Mouse (Mus musculus): ENCODE measurements around the gene Txndc5. TPM values are rescaled to one million over a fixed set of nuclear protein-coding genes. Genes with fewer than 3 reads are reported as not detected.

Gene Txndc5
- total RNA-seq, 2 experiments from 2014 or later: 8.6 to 11.7 TPM

GRCm38 (mm10) chr13:38527041-38527796 is 1.4 kb downstream of the Txndc5 start:
- ATAC-seq (replicated peaks; ENCODE audit: low FRiP score, poor library complexity, severe bottlenecking): no peak

- ATAC-seq (replicated peaks; ENCODE audit: low FRiP score, poor library complexity, severe bottlenecking): no peak
These were observed 2.5 kb downstream of the Txndc5 start for GRCm38 (mm10) chr13:38526116-38526515.

GRCm38 (mm10) chr13:38525261-38525660 is 3.4 kb downstream of the Txndc5 start:
- no peak for ATAC-seq (replicated peaks; ENCODE audit: low FRiP score, poor library complexity, severe bottlenecking)

GRCm38 (mm10) chr13:38523231-38523630 is 5.4 kb downstream of the Txndc5 start:
- ATAC-seq (replicated peaks; ENCODE audit: low FRiP score, poor library complexity, severe bottlenecking): no peak

GRCm38 (mm10) chr13:38522056-38522654 is 6.5 kb downstream of the Txndc5 start:
- ATAC-seq (replicated peaks; ENCODE audit: low FRiP score, poor library complexity, severe bottlenecking): no peak

- no peak for ATAC-seq (replicated peaks; ENCODE audit: low FRiP score, poor library complexity, severe bottlenecking)
These were observed 8.3 kb downstream of the Txndc5 start for GRCm38 (mm10) chr13:38520299-38520698.

- ATAC-seq (replicated peaks; ENCODE audit: low FRiP score, poor library complexity, severe bottlenecking): no peak
These were observed 12.0 kb downstream of the Txndc5 start for GRCm38 (mm10) chr13:38516582-38516981.

- ATAC-seq (replicated peaks; ENCODE audit: low FRiP score, poor library complexity, severe bottlenecking): no peak
These were observed 12.8 kb downstream of the Txndc5 start for GRCm38 (mm10) chr13:38515845-38516244.

- no peak for ATAC-seq (replicated peaks; ENCODE audit: low FRiP score, poor library complexity, severe bottlenecking)
These were observed 13.2 kb downstream of the Txndc5 start for GRCm38 (mm10) chr13:38515431-38515830.

- no peak for ATAC-seq (replicated peaks; ENCODE audit: low FRiP score, poor library complexity, severe bottlenecking)
These were observed 14.7 kb downstream of the Txndc5 start for GRCm38 (mm10) chr13:38513921-38514320.

- ATAC-seq (replicated peaks; ENCODE audit: low FRiP score, poor library complexity, severe bottlenecking): no peak
These were observed 16.6 kb downstream of the Txndc5 start for GRCm38 (mm10) chr13:38511979-38512378.

- ATAC-seq (replicated peaks; ENCODE audit: low FRiP score, poor library complexity, severe bottlenecking): no peak
These were observed 18.8 kb downstream of the Txndc5 start for GRCm38 (mm10) chr13:38509681-38510341.

- no peak for ATAC-seq (replicated peaks; ENCODE audit: low FRiP score, poor library complexity, severe bottlenecking)
These were observed 21.7 kb downstream of the Txndc5 start for GRCm38 (mm10) chr13:38506936-38507335.

GRCm38 (mm10) chr13:38506320-38506719 is 22.3 kb downstream of the Txndc5 start:
- no peak for ATAC-seq (replicated peaks; ENCODE audit: low FRiP score, poor library complexity, severe bottlenecking)

GRCm38 (mm10) chr13:38503137-38503849 is 25.3 kb downstream of the Txndc5 start:
- ATAC-seq (replicated peaks; ENCODE audit: low FRiP score, poor library complexity, severe bottlenecking): no peak

GRCm38 (mm10) chr13:38501314-38501713 is 27.3 kb downstream of the Txndc5 start:
- no peak for ATAC-seq (replicated peaks; ENCODE audit: low FRiP score, poor library complexity, severe bottlenecking)

- ATAC-seq (replicated peaks; ENCODE audit: low FRiP score, poor library complexity, severe bottlenecking): no peak
These were observed 31.9 kb downstream of the Txndc5 start for GRCm38 (mm10) chr13:38496715-38497114.

GRCm38 (mm10) chr13:38486767-38487166 is 41.9 kb downstream of the Txndc5 start:
- ATAC-seq (replicated peaks; ENCODE audit: low FRiP score, poor library complexity, severe bottlenecking): no peak

- no peak for ATAC-seq (replicated peaks; ENCODE audit: low FRiP score, poor library complexity, severe bottlenecking)
These were observed 43.9 kb downstream of the Txndc5 start for GRCm38 (mm10) chr13:38484701-38485100.

- no peak for ATAC-seq (replicated peaks; ENCODE audit: low FRiP score, poor library complexity, severe bottlenecking)
These were observed 47.6 kb downstream of the Txndc5 start for GRCm38 (mm10) chr13:38481021-38481420.
